Mouse (Mus musculus): ENCODE data around the gene Dyx1c1.

Dyx1c1 gene

GRCm38 (mm10) chr9:72972984-72973383 lies 14.4 kb downstream of the Dyx1c1 start:
- DNase-seq (ENCODE audit: low spot score in 2 of 2): no peak

GRCm38 (mm10) chr9:72974734-72975133 lies 16.1 kb downstream of the Dyx1c1 start:
- no peak for DNase-seq (ENCODE audit: low spot score in 2 of 2)

DNA sequence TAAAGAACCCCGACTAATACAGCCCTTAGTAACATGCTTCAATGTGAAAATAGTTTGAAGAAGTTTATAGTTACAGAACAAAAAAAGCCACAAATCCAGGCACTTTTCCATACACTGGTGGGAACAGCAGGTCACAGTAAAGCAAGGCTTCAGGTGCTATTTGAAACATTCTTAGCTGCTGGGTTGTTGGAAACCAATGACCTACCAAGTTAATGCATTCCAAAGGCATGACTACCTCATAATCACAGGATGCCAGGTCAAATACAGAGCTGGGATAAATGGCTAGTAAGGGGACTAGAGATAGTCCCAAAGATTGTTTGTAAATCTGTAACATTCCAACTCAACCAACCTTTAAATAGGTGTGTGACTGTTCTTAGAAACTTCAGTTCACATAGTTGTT lies 16.7 kb downstream of the Dyx1c1 start:
- DNase-seq (ENCODE audit: low spot score in 2 of 2): no peak

GRCm38 (mm10) chr9:72983066-72983465 lies 24.5 kb downstream of the Dyx1c1 start:
- DNase-seq (ENCODE audit: low spot score in 2 of 2): no peak

GRCm38 (mm10) chr9:72985250-72986220 lies 26.9 kb downstream of the Dyx1c1 start, which contains the start of the genes Ccpg1os and Ccpg1:
Ccpg1os (minus strand) TSS chr9:72985382.
Ccpg1 (plus strand) TSS chr9:72985429.
- peak; percentile 89 to 95 for DNase-seq (ENCODE audit: low spot score in 2 of 2)

DNA sequence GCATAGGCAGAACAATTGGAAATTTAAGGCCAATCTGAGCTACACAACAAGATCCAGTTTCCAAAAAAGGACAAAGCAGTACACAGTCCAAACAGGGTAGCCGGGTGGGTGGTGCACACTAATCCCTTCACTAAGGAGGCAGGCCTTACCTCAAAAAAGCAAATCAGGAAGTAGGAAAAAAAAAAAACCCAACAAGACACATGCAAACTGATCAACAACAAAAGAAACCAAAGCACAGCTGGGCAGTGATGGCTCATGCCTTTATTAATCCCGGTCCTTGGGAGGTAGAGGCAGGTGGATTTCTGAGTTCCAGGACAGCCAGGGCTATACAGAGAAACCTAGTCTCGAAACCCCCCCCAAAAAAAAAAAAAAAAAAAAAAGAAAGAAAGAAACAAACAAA lies 29.1 kb downstream of the Dyx1c1 start:
- DNase-seq (ENCODE audit: low spot score in 2 of 2): no peak

GRCm38 (mm10) chr9:72988706-72989105 lies 30.1 kb downstream of the Dyx1c1 start:
- DNase-seq (ENCODE audit: low spot score in 2 of 2): no peak

- no peak for DNase-seq (ENCODE audit: low spot score in 2 of 2)
Measured at GRCm38 (mm10) chr9:72991420-72991819, 32.8 kb downstream of the Dyx1c1 start.

DNA sequence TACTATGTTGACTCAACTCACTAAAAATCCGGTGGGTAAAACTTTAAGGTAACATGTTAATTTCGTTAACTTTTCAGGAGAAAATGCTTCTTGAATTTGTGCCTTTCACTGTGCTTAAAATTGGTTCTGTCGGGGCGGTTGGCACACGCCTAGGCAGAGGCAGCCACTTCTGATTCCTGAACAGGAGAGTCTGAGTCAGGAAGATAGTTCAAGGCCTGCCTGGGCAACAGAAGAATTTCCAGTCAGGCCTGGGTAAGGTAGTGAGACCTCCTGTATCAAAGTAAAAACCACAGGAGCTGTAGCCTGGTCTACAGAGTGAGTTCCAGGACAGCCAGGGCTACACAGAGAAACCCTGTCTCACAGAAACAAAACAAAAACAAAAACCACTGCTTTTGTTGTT lies 34.0 kb downstream of the Dyx1c1 start:
- no peak for DNase-seq (ENCODE audit: low spot score in 2 of 2)

DNA sequence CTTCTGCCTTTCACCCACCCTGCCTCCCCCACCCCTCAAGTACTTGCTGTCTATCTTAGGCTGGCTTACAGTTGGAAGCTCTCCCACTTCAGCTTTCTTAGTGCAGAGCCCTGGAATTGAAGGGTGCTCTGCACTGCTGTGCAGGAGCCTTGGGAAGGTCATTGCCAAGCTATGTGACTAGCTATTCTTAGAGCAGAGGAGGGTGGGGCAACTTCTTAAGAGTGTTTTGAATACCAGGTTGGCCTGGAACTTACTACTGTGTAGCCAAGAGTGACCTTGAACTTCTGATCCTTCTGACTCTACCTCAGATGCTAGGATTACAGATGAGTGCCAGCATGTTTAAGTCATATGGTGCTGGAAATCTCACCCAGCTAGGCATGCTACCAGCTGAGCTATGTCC lies 37.6 kb downstream of the Dyx1c1 start:
- no peak for DNase-seq (ENCODE audit: low spot score in 2 of 2)

- no peak for DNase-seq (ENCODE audit: low spot score in 2 of 2)
Measured at GRCm38 (mm10) chr9:72996806-72997205, 38.2 kb downstream of the Dyx1c1 start.

- no peak for DNase-seq (ENCODE audit: low spot score in 2 of 2)
Measured at GRCm38 (mm10) chr9:73000487-73000886, 41.9 kb downstream of the Dyx1c1 start.

GRCm38 (mm10) chr9:73001314-73002011 lies 42.9 kb downstream of the Dyx1c1 start:
- no peak for DNase-seq (ENCODE audit: low spot score in 2 of 2)

- no peak for DNase-seq (ENCODE audit: low spot score in 2 of 2)
Measured at GRCm38 (mm10) chr9:73002177-73002576, 43.6 kb downstream of the Dyx1c1 start.

DNA sequence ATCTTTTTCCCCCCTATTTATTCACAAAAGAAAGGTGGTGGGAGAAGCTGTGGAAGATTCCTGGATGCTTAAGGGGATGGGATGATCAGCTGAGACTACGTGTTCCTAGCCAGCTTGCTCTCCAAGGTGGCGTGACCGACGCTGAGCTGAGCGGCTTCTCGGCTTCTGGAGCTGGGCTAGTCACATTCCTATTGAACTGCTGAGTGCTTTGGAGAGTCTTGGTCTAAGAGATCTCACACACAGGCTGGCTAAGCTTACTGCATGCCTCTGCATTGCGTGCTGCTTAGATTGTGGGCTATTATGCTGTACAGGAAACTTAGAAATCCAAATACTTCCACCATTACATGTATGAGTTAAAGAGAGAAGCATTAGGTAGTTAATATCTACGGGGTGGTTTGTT lies 45.5 kb downstream of the Dyx1c1 start:
- no peak for DNase-seq (ENCODE audit: low spot score in 2 of 2)

DNA sequence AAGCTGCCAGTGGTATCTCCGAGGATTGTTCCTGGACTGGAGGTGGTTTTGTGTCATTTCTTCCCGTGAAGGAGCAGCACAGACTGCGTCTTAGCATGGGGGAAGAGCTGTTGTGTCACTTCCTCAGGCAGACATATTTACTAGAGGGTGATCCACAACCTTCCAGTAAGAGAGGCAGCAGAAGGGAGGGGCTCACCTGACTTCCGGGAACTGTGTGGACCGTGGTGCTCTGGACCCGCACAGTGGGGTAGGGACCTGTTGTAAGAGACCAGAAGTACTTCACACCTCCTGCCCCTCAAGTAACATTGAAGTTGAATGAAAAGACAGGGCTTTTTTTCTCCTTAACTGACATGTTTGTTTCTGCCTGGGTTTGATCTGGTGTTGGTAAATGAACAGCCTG lies 46.5 kb downstream of the Dyx1c1 start:
- DNase-seq (ENCODE audit: low spot score in 2 of 2): no peak

GRCm38 (mm10) chr9:73006175-73006574 lies 47.6 kb downstream of the Dyx1c1 start:
- DNase-seq (ENCODE audit: low spot score in 2 of 2): no peak

DNA sequence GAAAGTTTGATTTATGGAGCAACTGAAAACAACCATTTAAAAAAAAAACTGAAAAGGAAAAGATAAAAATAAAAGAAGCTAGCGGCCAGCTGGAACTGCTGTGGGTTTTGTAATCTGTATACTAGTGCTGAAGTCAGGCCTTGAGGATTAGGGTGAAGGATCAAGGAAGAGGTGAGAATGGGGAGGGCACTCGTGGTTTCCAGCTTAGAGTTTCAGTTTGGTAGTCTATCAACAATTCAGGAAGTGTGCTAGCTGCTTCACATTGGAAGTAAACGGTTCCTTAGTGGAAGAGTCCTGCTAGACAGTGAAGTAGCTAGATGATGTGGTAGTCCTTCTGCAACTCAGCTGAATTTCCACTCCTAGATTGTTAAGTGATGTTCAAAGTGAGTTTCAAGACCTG lies 49.8 kb downstream of the Dyx1c1 start:
- DNase-seq (ENCODE audit: low spot score in 2 of 2): no peak

- no peak for DNase-seq (ENCODE audit: low spot score in 2 of 2)
Measured at GRCm38 (mm10) chr9:73012629-73013028, 54.0 kb downstream of the Dyx1c1 start.

DNA sequence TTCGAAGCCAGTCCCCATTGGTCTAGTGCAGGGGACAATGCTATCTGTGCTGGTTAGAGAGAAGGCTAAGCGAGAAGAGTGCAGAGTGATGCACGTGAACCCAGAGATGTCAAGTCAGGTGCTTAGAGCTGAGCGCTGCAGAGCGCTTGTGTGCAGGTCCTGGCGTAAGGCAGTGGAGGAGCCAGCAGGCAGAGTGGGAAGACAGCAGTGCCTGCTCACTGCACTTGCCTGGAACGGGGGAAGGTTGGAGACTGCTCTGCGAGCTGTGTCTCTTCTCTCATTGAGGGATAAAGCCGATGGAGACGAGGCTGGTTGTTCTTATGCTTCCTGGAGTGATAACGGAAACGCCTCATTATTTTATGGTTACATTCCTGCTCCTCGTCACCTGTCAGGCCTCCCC lies 56.1 kb downstream of the Dyx1c1 start:
- DNase-seq (ENCODE audit: low spot score in 2 of 2): no peak

GRCm38 (mm10) chr9:73019841-73020240 lies 61.3 kb downstream of the Dyx1c1 start:
- no peak for DNase-seq (ENCODE audit: low spot score in 2 of 2)

- no peak for DNase-seq (ENCODE audit: low spot score in 2 of 2)
Measured at GRCm38 (mm10) chr9:73020566-73021097, 62.0 kb downstream of the Dyx1c1 start.

Measured in frontal cortex, postnatal 25 days (tissue).